Mouse (Mus musculus) heart, embryonic 12.5 days (tissue): ENCODE results near the gene Olfr996. TPM values are rescaled to one million over a fixed set of nuclear protein-coding genes. Genes with fewer than 3 reads are reported as not detected.
"Not testable (repeated sequence)": the region's sequence is repeated elsewhere in the genome, so short reads cannot be mapped to it uniquely, and the experiment has no call there.

Experiments used
- ATAC-seq: fragments of 200-750 bp; cut with Nextera tagmentation; 2 replicates; pipeline ENCODE4 v1.8.0; 2017; ENCODE audit warnings: moderate TSS enrichment, moderate library complexity; ENCODE audit not compliant: insufficient number of reproducible peaks, low FRiP score
- H3K27ac ChIP-seq: fragments of 300-500 bp; sonication (generic); 2 replicates; pipeline ENCODE4 v1.5.1; 2016; ENCODE audit warnings: mild to moderate bottlenecking, moderate library complexity; ENCODE audit not compliant: poor library complexity, severe bottlenecking
- H3K27me3 ChIP-seq: fragments of 300-500 bp; sonication (generic); replicated peaks from 2 replicates; pipeline ENCODE4 v1.6.1; 2016; ENCODE audit warnings: mild to moderate bottlenecking, moderate library complexity
- H3K36me3 ChIP-seq: fragments of 300-500 bp; sonication (generic); 2 replicates; pipeline ENCODE4 v1.6.1; 2016; ENCODE audit warnings: mild to moderate bottlenecking, moderate library complexity
- H3K4me1 ChIP-seq: fragments of 300-500 bp; sonication (generic); replicated peaks from 2 replicates; pipeline ENCODE4 v1.6.1; 2016; ENCODE audit warnings: mild to moderate bottlenecking
- H3K4me2 ChIP-seq: fragments of 300-500 bp; sonication (generic); 2 replicates; pipeline ENCODE4 v1.6.1; 2016; ENCODE audit warnings: mild to moderate bottlenecking, moderate library complexity
- H3K4me3 ChIP-seq: fragments of 300-500 bp; sonication (generic); 2 replicates; pipeline ENCODE4 v1.5.1; 2016; ENCODE audit warnings: mild to moderate bottlenecking
- H3K9ac ChIP-seq: fragments of 300-500 bp; sonication (generic); 2 replicates; pipeline ENCODE4 v1.6.1; 2016; ENCODE audit warnings: mild to moderate bottlenecking, moderate library complexity
- H3K9me3 ChIP-seq: fragments of 300-500 bp; sonication (generic); replicated peaks from 2 replicates; pipeline ENCODE4 v1.6.1; 2016; ENCODE audit warnings: mild to moderate bottlenecking, moderate library complexity
- whole genome bisulfite sequencing: fragments of 180-500 bp; shearing (Covaris S2); methylation state at CpG from one replicate; pipeline ENCODE4 v1.1.7; 2016; 5-methylcytosine and 5-hydroxymethylcytosine counted together
- polyA plus RNA-seq: library from polyadenylated mRNA; unstranded; fragments of >200 nt; fragmentation: Nextera tagmentation; extraction: Ambion mirVana; gene quantifications from 2 replicates; pipeline ENCODE4 v1.2.1, GENCODE M21; 2016

The Olfr996 gene
- polyA plus RNA-seq: not detected in 2 replicates

DNA sequence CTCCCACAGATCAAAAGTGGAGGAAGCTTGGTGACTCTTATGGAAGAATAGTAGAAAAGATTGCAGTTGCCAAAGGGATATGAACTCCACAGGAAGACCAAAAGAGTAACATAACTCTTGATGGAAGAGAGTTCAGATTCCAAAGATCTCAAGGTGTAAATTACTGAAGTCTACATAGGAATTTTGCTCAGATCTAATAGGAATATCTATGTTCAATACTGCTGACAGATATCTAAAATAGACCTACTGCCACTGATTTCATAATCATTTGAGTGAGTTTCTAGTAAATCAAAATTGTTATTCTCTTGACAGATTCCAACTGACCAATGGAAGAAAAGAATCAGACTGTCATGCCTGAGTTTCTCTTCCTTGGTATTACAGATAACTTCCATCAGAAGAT lies at the start of gene Olfr996:
Olfr996 (plus strand) TSS at position 301 of the 400 bp plus-strand sequence.
- Histone ChIP-seq H3K36me3 (no peaks in the 10 kb centered on the region), H3K27me3 (no peaks in the 10 kb centered on the region), H3K4me3 (no peak within 1 kb of the TSS), H3K9me3 (no peaks in the 10 kb centered on the region), H3K9ac (no peak within 1 kb of the TSS), H3K4me2 (no peak within 1 kb of the TSS), H3K27ac (no peak within 1 kb of the TSS), H3K4me1 (no peaks in the 10 kb centered on the region)
- ATAC-seq: no peak

DNA sequence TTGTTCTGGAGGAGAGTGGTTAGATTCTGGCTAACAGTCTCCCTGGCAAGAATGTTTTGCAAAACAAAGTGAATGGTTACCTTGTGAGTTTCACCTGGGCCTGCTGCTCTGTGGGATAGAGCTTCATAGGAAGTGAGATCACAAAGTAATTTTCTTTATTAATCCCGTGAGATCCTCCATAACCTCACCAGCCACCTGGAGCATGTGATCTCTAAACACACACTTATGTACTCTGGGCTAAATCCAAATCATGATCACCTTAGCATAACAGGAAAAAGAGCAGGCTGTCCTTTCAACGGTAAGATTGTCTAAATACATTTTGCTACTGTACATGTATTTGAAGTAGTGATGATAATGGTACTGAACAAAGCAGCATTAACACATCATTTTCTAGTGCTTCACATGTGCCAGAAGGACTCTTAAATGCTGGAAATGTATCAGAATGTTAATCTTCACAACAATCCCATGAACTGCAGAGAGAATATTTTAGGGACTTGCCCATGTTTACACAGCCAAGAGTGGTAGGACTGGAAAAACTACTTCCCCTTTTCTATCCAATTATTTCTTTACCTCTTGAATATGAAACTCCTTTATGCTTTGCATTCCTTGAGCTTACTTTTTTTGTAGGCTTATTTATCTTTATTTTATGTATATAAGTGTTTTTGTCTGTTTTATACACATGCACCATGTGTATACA lies 46.8 kb upstream of the Olfr996 start:
- Histone ChIP-seq H3K4me1 (no peaks in the 10 kb centered on the region), H3K27me3 (no peaks in the 10 kb centered on the region), H3K27ac (no peak overlapping the region), H3K4me2 (no peak overlapping the region), H3K9ac (no peak overlapping the region), H3K36me3 (no peaks in the 10 kb centered on the region), H3K4me3 (no peak overlapping the region), H3K9me3 (no peaks in the 10 kb centered on the region)
- ATAC-seq: no peak
- WGBS: 70% methylated on average over 2 of the region's 2 CpGs

DNA sequence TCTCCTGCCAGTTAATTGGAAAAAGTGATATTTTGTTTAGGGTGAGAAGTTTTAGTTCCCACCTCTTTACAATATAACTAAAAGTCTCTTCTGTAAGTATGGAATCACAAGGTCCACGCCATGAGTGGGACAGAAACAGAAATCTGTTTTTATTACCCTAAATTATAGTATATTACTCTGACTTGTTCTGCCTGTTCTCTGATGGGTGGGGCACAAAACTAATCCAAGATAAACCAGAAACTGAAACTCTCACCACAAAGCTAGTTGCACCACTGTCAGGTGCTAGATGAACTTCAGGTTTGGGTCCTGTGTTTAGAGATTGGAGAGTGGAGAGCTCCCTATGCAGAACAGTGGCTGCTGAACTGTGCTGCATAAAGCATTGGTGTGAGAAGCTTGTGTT lies 45.1 kb upstream of the Olfr996 start:
- Histone ChIP-seq H3K4me3 (no peak overlapping the region), H3K4me1 (no peaks in the 10 kb centered on the region), H3K9ac (no peak overlapping the region), H3K36me3 (no peaks in the 10 kb centered on the region), H3K27me3 (no peaks in the 10 kb centered on the region), H3K4me2 (no peak overlapping the region), H3K9me3 (no peaks in the 10 kb centered on the region), H3K27ac (no peak overlapping the region)
- no peak for ATAC-seq
- WGBS: 86% methylated on average over 1 of the region's 1 CpGs

DNA sequence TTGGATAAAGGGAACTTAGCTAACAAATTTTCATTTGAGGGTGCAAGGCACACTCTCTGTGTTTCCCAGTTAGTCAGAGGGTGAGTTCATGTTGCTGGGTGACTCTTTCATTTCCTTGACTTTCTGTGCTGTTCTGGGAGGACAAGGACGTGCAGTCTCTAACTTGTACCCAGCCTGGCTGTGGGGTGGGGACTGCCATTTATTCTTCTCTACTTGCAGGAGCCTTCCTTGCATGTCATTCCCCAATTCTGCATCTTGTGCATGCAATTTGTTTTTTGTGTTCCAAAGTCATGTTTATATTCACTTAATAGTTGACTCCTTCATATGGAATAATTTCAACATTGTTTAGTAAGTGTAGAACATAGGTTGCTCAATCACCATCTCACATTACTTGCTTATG lies 24.2 kb upstream of the Olfr996 start:
- Histone ChIP-seq H3K4me1 (no peaks in the 10 kb centered on the region), H3K4me3 (no peak overlapping the region), H3K36me3 (no peaks in the 10 kb centered on the region), H3K27me3 (no peaks in the 10 kb centered on the region), H3K27ac (no peak overlapping the region), H3K9ac (no peak overlapping the region), H3K4me2 (no peak overlapping the region), H3K9me3 (no peaks in the 10 kb centered on the region)
- ATAC-seq: no peak
- WGBS: 55% methylated on average over 1 of the region's 1 CpGs

DNA sequence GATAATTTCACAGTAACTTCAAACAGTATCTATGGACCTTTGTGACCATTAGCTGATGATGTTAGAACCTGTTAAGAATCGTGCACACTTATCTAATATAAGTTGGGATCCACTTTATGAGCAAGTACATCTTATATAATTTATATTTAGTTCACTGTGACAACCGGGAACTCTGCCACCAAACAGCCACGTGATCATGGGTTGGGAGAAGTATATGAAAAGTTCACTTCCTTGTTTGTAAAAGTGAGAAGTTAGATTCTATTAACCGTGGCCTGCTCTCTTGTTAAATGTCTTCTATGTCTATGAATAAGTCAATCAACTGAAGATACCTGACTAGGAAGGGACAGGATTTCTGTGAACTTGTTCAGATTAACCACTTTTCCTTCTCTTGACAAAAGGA lies 18.8 kb upstream of the Olfr996 start:
- H3K27ac ChIP-seq: no peak overlapping the region
- no peak overlapping the region for H3K9ac ChIP-seq
- H3K4me3 ChIP-seq: no peak overlapping the region
- no peaks in the 10 kb centered on the region for H3K4me1 ChIP-seq
- no peaks in the 10 kb centered on the region for H3K27me3 ChIP-seq
- no peaks in the 10 kb centered on the region for H3K36me3 ChIP-seq
- no peaks in the 10 kb centered on the region for H3K9me3 ChIP-seq
- ATAC-seq: no peak
- 46% methylated on average over 4 of the region's 4 CpGs for WGBS
- no peak overlapping the region for H3K4me2 ChIP-seq

DNA sequence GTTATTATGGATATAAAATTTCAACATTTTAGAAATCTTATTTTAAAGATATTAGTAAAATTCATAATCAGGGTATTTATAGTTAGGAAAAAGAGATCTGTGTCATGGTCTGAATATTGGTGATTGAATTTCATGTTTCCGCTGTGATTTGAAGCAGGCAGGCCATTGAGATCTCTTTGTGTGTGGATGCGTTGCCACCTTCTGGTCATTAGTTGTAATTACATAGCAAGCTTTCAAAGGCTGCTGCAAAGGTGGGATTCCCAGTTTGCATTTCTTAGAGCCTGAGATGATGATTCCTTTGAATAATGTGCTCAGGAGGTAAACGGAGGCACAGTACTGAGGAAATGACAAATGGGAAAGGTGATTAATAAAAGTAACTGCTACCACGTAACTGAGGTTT lies 17.8 kb upstream of the Olfr996 start:
- no peak for ATAC-seq
- Histone ChIP-seq H3K4me3 (no peak overlapping the region), H3K4me1 (no peaks in the 10 kb centered on the region), H3K27me3 (no peaks in the 10 kb centered on the region), H3K9me3 (no peaks in the 10 kb centered on the region), H3K36me3 (no peaks in the 10 kb centered on the region), H3K27ac (no peak overlapping the region), H3K9ac (no peak overlapping the region), H3K4me2 (no peak overlapping the region)
- 20% methylated on average over 4 of the region's 4 CpGs for WGBS

DNA sequence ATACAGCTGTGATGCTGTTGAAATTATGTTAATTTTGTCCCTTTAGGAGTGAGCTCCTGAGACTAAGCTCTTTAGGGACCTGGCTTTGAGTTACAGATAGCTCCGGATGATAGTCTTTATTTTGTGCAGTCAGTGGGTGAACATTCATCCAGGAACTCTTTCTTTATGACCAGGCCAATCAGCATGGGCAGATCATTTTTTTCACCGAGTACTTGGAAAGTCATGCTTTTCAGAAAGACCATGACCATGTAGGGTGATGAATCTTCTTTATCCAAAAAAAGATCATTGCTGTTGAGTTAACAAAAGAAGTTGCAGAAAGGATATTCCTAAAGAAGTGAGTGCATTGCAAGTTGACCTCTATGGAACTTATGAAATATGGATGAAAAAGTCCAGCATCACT lies 9.6 kb downstream of the Olfr996 start, which contains the start of gene Olfr998:
Olfr998 (plus strand) TSS at position 301 of the 400 bp plus-strand sequence.
- not testable (repeated sequence) for H3K4me1 ChIP-seq, H3K9ac ChIP-seq, H3K27me3 ChIP-seq, H3K36me3 ChIP-seq, ATAC-seq, H3K9me3 ChIP-seq, H3K4me3 ChIP-seq, H3K27ac ChIP-seq, H3K4me2 ChIP-seq
- 73% methylated on average over 2 of the region's 2 CpGs for WGBS

DNA sequence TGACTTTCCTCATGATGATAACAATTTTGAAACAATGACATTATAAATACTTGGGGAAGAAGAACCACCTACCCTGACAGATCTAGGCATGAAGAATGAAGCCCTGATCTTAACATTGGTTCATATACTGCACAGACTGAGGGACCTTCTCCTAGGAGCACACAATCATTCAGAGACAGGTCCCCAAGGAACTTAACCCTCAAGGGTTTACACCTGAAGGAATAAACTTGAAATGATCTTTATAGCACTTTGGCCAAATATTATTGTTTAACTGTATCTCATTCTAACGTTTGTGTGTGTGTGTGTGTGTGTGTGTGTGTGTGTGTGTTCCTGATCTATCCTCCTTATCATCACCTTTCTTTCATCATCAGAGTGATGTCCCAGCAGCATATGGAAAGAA lies 32.8 kb downstream of the Olfr996 start, which contains the start of gene Olfr1000:
Olfr1000 (minus strand) TSS at position 101 of the 400 bp plus-strand sequence.
- H3K27ac ChIP-seq: no peak within 1 kb of the TSS
- no peak within 1 kb of the TSS for H3K9ac ChIP-seq
- H3K4me2 ChIP-seq: no peak within 1 kb of the TSS
- H3K36me3 ChIP-seq: no peaks in the 10 kb centered on the region
- no peaks in the 10 kb centered on the region for H3K9me3 ChIP-seq
- no peak within 1 kb of the TSS for H3K4me3 ChIP-seq
- ATAC-seq: no peak
- no peaks in the 10 kb centered on the region for H3K27me3 ChIP-seq
- 50% methylated on average over 1 of the region's 1 CpGs for WGBS
- H3K4me1 ChIP-seq: no peaks in the 10 kb centered on the region

Other genes with a start within 250 kb of the Olfr996 start
- gene Olfr987, start 239.9 kb upstream of the Olfr996 start, polyA plus RNA-seq: not detected in 2 replicates
- gene Olfr988, start 216.0 kb upstream of the Olfr996 start, polyA plus RNA-seq: not detected in 2 replicates
- not detected in 2 replicates for gene Olfr992, start 169.7 kb upstream of the Olfr996 start, polyA plus RNA-seq
- not detected in 2 replicates for gene Olfr993, start 164.3 kb upstream of the Olfr996 start, polyA plus RNA-seq
- gene Olfr994, start 142.8 kb upstream of the Olfr996 start, polyA plus RNA-seq: not detected in 2 replicates
- gene Olfr995, start 135.6 kb upstream of the Olfr996 start, polyA plus RNA-seq: not detected in 2 replicates
- gene 4833423E24Rik, start 60.2 kb upstream of the Olfr996 start, polyA plus RNA-seq: not detected in 2 replicates
- gene Olfr998, start 9.7 kb downstream of the Olfr996 start, polyA plus RNA-seq: not detected in 2 replicates
- gene Olfr1000, start 32.7 kb downstream of the Olfr996 start, polyA plus RNA-seq: not detected in 2 replicates
- not detected in 2 replicates for gene Olfr1002, start 71.5 kb downstream of the Olfr996 start, polyA plus RNA-seq
- gene Olfr154, start 85.2 kb downstream of the Olfr996 start, polyA plus RNA-seq: not detected in 2 replicates
- not detected in 2 replicates for gene Olfr1006, start 99.6 kb downstream of the Olfr996 start, polyA plus RNA-seq
- not detected in 2 replicates for gene Olfr1008, start 110.2 kb downstream of the Olfr996 start, polyA plus RNA-seq
- gene Olfr1009, start 136.2 kb downstream of the Olfr996 start, polyA plus RNA-seq: not detected in 2 replicates
- gene Olfr1012, start 183.6 kb downstream of the Olfr996 start, polyA plus RNA-seq: not detected in 2 replicates
- gene Olfr1013, start 187.9 kb downstream of the Olfr996 start, polyA plus RNA-seq: not detected in 2 replicates
- not detected in 2 replicates for gene Olfr1014, start 193.5 kb downstream of the Olfr996 start, polyA plus RNA-seq
- not detected in 2 replicates for gene Olfr1015, start 202.8 kb downstream of the Olfr996 start, polyA plus RNA-seq
- not detected in 2 replicates for gene Olfr1016, start 223.3 kb downstream of the Olfr996 start, polyA plus RNA-seq
- gene Olfr1018, start 239.3 kb downstream of the Olfr996 start, polyA plus RNA-seq: not detected in 2 replicates